Mouse (Mus musculus) midbrain, embryonic 16.5 days (tissue): ENCODE data around the gene Iqsec1. TPM values are rescaled to one million over a fixed set of nuclear protein-coding genes. Genes with fewer than 3 reads are reported as not detected.

Source experiments
- ATAC-seq: fragments of 200-750 bp; cut with Nextera tagmentation; 2 replicates; pipeline ENCODE4 v1.8.0; 2017; ENCODE audit warnings: moderate TSS enrichment
- H3K27ac ChIP-seq: fragments of 300-500 bp; sonication (generic); 2 replicates; pipeline ENCODE4 v1.5.1; 2014; ENCODE audit warnings: mild to moderate bottlenecking, low read length, mixed read lengths
- H3K27me3 ChIP-seq: fragments of 300-500 bp; sonication (generic); 2 replicates; pipeline ENCODE4 v1.6.1; 2014; ENCODE audit warnings: low read depth, low read length, mixed read lengths; ENCODE audit not compliant: control insufficient read depth, insufficient read depth
- H3K36me3 ChIP-seq: fragments of 300-500 bp; sonication (generic); 2 replicates; pipeline ENCODE4 v1.6.1; 2014; ENCODE audit warnings: mild to moderate bottlenecking, low read length, moderate library complexity, mixed read lengths; ENCODE audit not compliant: control insufficient read depth, insufficient read depth
- H3K4me1 ChIP-seq: fragments of 300-500 bp; sonication (generic); 2 replicates; pipeline ENCODE4 v1.6.1; 2014; ENCODE audit warnings: mild to moderate bottlenecking, low read length, mixed read lengths; ENCODE audit not compliant: control insufficient read depth, insufficient read depth
- H3K4me2 ChIP-seq: fragments of 300-500 bp; sonication (generic); 2 replicates; pipeline ENCODE4 v1.6.1; 2014; ENCODE audit warnings: mild to moderate bottlenecking, low read length, mixed read lengths
- H3K4me3 ChIP-seq: fragments of 300-500 bp; sonication (generic); 2 replicates; pipeline ENCODE4 v1.5.1; 2014; ENCODE audit warnings: low read depth, mild to moderate bottlenecking, low read length, moderate library complexity, mixed read lengths
- H3K9ac ChIP-seq: fragments of 300-500 bp; sonication (generic); 2 replicates; pipeline ENCODE4 v1.6.1; 2014; ENCODE audit warnings: low read depth, low read length, mixed read lengths
- H3K9me3 ChIP-seq: fragments of 300-500 bp; sonication (generic); replicated peaks from 2 replicates; pipeline ENCODE4 v1.6.1; 2014; ENCODE audit warnings: mild to moderate bottlenecking, low read length, mixed read lengths; ENCODE audit not compliant: control insufficient read depth, poor library complexity, severe bottlenecking
- WGBS: fragments of 180-500 bp; shearing (Covaris S2); extraction: QIAGEN DNeasy Blood & Tissue Kit; methylation state at CpG from one replicate; pipeline ENCODE4 v1.1.7; 2014; 5-methylcytosine and 5-hydroxymethylcytosine counted together
- polyA plus RNA-seq: library from polyadenylated mRNA; unstranded; fragments of >200 nt; fragmentation: Nextera tagmentation; extraction: Ambion mirVana; gene quantifications from 2 replicates; pipeline ENCODE4 v1.2.1, GENCODE M21; 2015

Iqsec1 gene
- polyA plus RNA-seq, 1 experiment from 2014 or later: 25.6 TPM

- Histone ChIP-seq H3K9me3 (no peaks in the 10 kb centered on the region), H3K4me2 (no peak overlapping the region), H3K27me3 (no peaks in the 10 kb centered on the region), H3K4me3 (no peak overlapping the region), H3K9ac (no peak overlapping the region), H3K4me1 (peaks cover 3% of the 10 kb centered on the region; the same call in 1 of the 2 replicates), H3K27ac (no peak overlapping the region), H3K36me3 (no peaks in the 10 kb centered on the region)
- WGBS: 100% methylated on average over 1 of the region's 1 CpGs
- ATAC-seq: no peak
Measured at GRCm38 (mm10) chr6:90767874-90768273, 220.6 kb downstream of the Iqsec1 start.

GRCm38 (mm10) chr6:90764753-90765152 lies 223.7 kb downstream of the Iqsec1 start:
- Histone ChIP-seq H3K36me3 (no peaks in the 10 kb centered on the region), H3K4me3 (no peak overlapping the region), H3K9ac (peak overlapping the region; percentile 5; the same call in 1 of the 2 replicates), H3K4me1 (peaks cover 11% of the 10 kb centered on the region), H3K27me3 (no peaks in the 10 kb centered on the region), H3K9me3 (no peaks in the 10 kb centered on the region), H3K27ac (peak overlapping the region; percentile 47; the same call in 1 of the 2 replicates), H3K4me2 (no peak overlapping the region)
- 20% methylated on average over 2 of the region's 2 CpGs for WGBS
- ATAC-seq: no peak

- Histone ChIP-seq H3K4me3 (no peak overlapping the region), H3K27me3 (no peaks in the 10 kb centered on the region), H3K9ac (peak overlapping the region; percentile 5; the same call in 1 of the 2 replicates), H3K4me2 (no peak overlapping the region), H3K9me3 (no peaks in the 10 kb centered on the region), H3K27ac (peak overlapping the region; percentile 47; the same call in 1 of the 2 replicates), H3K36me3 (no peaks in the 10 kb centered on the region), H3K4me1 (peaks cover 15% of the 10 kb centered on the region)
- 33% methylated on average over 18 of the region's 18 CpGs for WGBS
- peak; percentile 55; the same call in 1 of the 2 replicates for ATAC-seq
Measured at GRCm38 (mm10) chr6:90763959-90764591, 224.4 kb downstream of the Iqsec1 start.

GRCm38 (mm10) chr6:90763295-90763694 lies 225.2 kb downstream of the Iqsec1 start:
- Histone ChIP-seq H3K27ac (no peak overlapping the region), H3K9ac (no peak overlapping the region), H3K4me1 (peaks cover 15% of the 10 kb centered on the region), H3K4me2 (no peak overlapping the region), H3K9me3 (no peaks in the 10 kb centered on the region), H3K4me3 (no peak overlapping the region), H3K36me3 (no peaks in the 10 kb centered on the region), H3K27me3 (no peaks in the 10 kb centered on the region)
- 70% methylated on average over 4 of the region's 4 CpGs for WGBS
- no peak for ATAC-seq

- Histone ChIP-seq H3K27ac (no peak overlapping the region), H3K27me3 (no peaks in the 10 kb centered on the region), H3K36me3 (no peaks in the 10 kb centered on the region), H3K9me3 (no peaks in the 10 kb centered on the region), H3K9ac (no peak overlapping the region), H3K4me1 (peaks cover 15% of the 10 kb centered on the region), H3K4me3 (no peak overlapping the region), H3K4me2 (no peak overlapping the region)
- 89% methylated on average over 2 of the region's 2 CpGs for WGBS
- no peak for ATAC-seq
Measured at GRCm38 (mm10) chr6:90762120-90762736, 226.3 kb downstream of the Iqsec1 start.

- 88% methylated on average over 4 of the region's 4 CpGs for WGBS
- no peak for ATAC-seq
- Histone ChIP-seq H3K4me3 (no peak overlapping the region), H3K9ac (no peak overlapping the region), H3K4me2 (no peak overlapping the region), H3K9me3 (no peaks in the 10 kb centered on the region), H3K4me1 (peaks cover 15% of the 10 kb centered on the region), H3K27ac (no peak overlapping the region), H3K27me3 (no peaks in the 10 kb centered on the region), H3K36me3 (no peaks in the 10 kb centered on the region)
Measured at GRCm38 (mm10) chr6:90761301-90762056, 227.0 kb downstream of the Iqsec1 start.

GRCm38 (mm10) chr6:90760886-90761285 lies 227.6 kb downstream of the Iqsec1 start:
- Histone ChIP-seq H3K4me1 (peaks cover 15% of the 10 kb centered on the region), H3K27me3 (no peaks in the 10 kb centered on the region), H3K4me3 (no peak overlapping the region), H3K9me3 (no peaks in the 10 kb centered on the region), H3K4me2 (no peak overlapping the region), H3K36me3 (no peaks in the 10 kb centered on the region), H3K9ac (no peak overlapping the region), H3K27ac (no peak overlapping the region)
- no peak for ATAC-seq
- WGBS: 68% methylated on average over 5 of the region's 5 CpGs

GRCm38 (mm10) chr6:90759754-90760153 lies 228.7 kb downstream of the Iqsec1 start:
- 49% methylated on average over 2 of the region's 2 CpGs for WGBS

GRCm38 (mm10) chr6:90758155-90758554 lies 230.3 kb downstream of the Iqsec1 start:
- Histone ChIP-seq H3K4me1 (peaks cover 13% of the 10 kb centered on the region), H3K36me3 (no peaks in the 10 kb centered on the region), H3K9me3 (no peaks in the 10 kb centered on the region), H3K4me2 (no peak overlapping the region), H3K27me3 (no peaks in the 10 kb centered on the region), H3K4me3 (no peak overlapping the region), H3K27ac (no peak overlapping the region), H3K9ac (no peak overlapping the region)
- no peak for ATAC-seq
- WGBS: 88% methylated on average over 2 of the region's 2 CpGs

More at GRCm38 (mm10) chr6:90759754-90760153, 228.7 kb downstream of the Iqsec1 start:
- Histone ChIP-seq H3K4me1 (peaks cover 15% of the 10 kb centered on the region), H3K9ac (no peak overlapping the region), H3K9me3 (no peaks in the 10 kb centered on the region), H3K4me2 (no peak overlapping the region), H3K27me3 (no peaks in the 10 kb centered on the region), H3K36me3 (no peaks in the 10 kb centered on the region), H3K4me3 (no peak overlapping the region), H3K27ac (peak overlapping the region; percentile 47; the same call in 1 of the 2 replicates)
- no peak for ATAC-seq
